Mouse (Mus musculus) layer of hippocampus, adult 2 months (tissue): ENCODE data around the gene Arvcf. TPM values are rescaled to one million over a fixed set of nuclear protein-coding genes. Genes with fewer than 3 reads are reported as not detected.

Experiments
- DNase-seq, 2 experiments: peaks; one replicate each; pipeline ENCODE4 v3.0.0; 2022; ENCODE audit warnings: low spot score in 2 of 2
- H3K27ac ChIP-seq: fragments of 200-600 bp; 2 replicates; pipeline ENCODE4 v1.8.1; 2022
- H3K4me3 ChIP-seq: fragments of 200-600 bp; 2 replicates; pipeline ENCODE4 v1.8.1; 2022; ENCODE audit warnings: mild to moderate bottlenecking
- CTCF ChIP-seq: fragments of 200-600 bp; conservative IDR thresholded peaks from 2 replicates; pipeline ENCODE4 v1.8.1; 2022; ENCODE audit warnings: antibody characterized with exemption, mild to moderate bottlenecking, moderate library complexity
- total RNA-seq, 2 experiments: library from RNA; stranded (reverse); gene quantifications; 2 replicates each; pipeline ENCODE4 v1.2.3; 2021

Arvcf gene
- total RNA-seq, 2 experiments from 2014 or later: 40.4 to 41.4 TPM

- Histone ChIP-seq H3K27ac (no peak overlapping the region), H3K4me3 (no peak overlapping the region)
- DNase-seq: no peak
- no peak for TF ChIP-seq CTCF
These were observed 18.9 kb downstream of the Arvcf start for GRCm38 (mm10) chr16:18366849-18367248.

- H3K4me3 ChIP-seq: no peak overlapping the region
- no peak for TF ChIP-seq CTCF
- H3K27ac ChIP-seq: no peak overlapping the region
- no peak for DNase-seq
These were observed 22.2 kb downstream of the Arvcf start for GRCm38 (mm10) chr16:18370197-18370596.

- no peak for TF ChIP-seq CTCF
- Histone ChIP-seq H3K4me3 (no peak overlapping the region), H3K27ac (no peak overlapping the region)
- no peak for DNase-seq
These were observed 25.6 kb downstream of the Arvcf start for GRCm38 (mm10) chr16:18373632-18374031.

- Histone ChIP-seq H3K27ac (no peak overlapping the region), H3K4me3 (no peak overlapping the region)
- DNase-seq: no peak
- no peak for TF ChIP-seq CTCF
These were observed 28.4 kb downstream of the Arvcf start for GRCm38 (mm10) chr16:18376297-18376954.

DNA sequence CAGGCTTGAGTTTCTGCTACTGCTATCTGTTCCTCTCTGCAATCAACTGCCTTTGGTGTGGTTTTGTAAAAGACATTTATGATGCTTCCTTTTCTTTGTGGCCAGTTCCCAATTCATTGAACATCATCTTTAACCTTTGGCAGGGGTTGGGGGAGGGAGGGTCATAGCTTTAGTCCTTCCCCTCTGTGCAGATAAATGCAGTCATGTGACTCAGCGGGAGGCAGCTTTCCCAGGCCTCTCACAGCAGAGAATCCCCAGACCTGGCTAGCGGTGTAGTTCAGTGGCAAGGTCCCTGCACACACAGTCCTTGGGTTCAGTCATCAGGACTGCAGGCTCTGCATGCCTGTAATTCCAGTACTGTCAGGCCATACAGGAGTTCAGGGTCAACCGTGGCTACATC, 29.2 kb downstream of the Arvcf start:
- no peak for DNase-seq
- H3K27ac ChIP-seq: no peak overlapping the region
- TF ChIP-seq CTCF: no peak

DNA sequence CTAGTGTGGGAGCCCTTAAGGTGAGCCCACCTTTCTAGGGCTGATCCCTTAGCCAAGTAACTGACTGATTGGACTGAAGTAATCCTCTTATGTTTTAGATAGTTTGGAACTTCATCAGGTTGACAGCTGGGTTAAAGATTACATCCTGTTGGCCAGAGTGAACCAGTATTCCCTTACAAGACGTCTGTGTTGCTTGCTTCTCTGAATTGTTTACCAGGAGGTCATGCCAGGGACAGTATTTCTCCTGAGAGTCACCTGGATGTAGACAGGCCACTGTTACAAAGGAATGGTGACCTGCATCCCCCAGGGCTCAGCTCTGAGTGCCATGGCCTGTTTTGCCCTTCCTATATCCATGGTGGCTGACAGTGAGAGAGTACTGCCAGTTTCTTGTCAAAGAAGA, 30.5 kb downstream of the Arvcf start:
- no peak for DNase-seq
- H3K4me3 ChIP-seq: no peak overlapping the region
- no peak for TF ChIP-seq CTCF
- no peak overlapping the region for H3K27ac ChIP-seq

More for the DNA sequence above, 29.2 kb downstream of the Arvcf start:
- no peak overlapping the region for H3K4me3 ChIP-seq

- H3K27ac ChIP-seq: peak overlapping the region; percentile 36; the same call in 1 of the 2 replicates
- H3K4me3 ChIP-seq: no peak overlapping the region
- DNase-seq: no peak
- TF ChIP-seq CTCF: no peak
These were observed 31.5 kb downstream of the Arvcf start for GRCm38 (mm10) chr16:18379338-18380001.

DNA sequence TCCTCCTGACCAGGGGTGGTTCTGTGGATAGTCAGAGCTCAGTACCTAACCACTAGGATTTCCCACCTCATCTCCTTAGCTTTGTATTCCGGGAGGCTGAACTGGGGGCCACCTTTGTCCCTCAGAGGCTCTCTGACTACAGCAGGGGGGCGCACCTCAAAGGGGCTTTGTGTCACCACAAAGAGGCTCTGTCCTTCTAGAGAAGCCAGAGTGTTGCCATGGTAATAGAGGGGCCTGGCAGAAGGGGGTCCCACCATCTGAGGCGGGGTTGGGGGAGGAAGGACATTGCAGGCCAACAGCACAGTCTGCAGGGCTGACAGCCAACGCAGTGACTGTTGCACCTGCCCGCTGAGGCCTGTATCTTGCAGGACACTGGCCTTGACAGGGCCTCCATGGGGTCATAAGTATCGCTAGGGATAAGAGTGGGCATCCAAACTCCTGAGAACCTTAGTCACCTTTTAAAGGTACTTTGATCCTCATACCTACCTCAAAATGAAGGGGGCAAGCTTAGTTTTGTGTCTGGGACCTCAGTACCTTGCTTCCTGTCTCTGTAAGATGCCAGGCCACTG, 32.6 kb downstream of the Arvcf start:
- no peak for DNase-seq
- H3K4me3 ChIP-seq: no peak overlapping the region
- TF ChIP-seq CTCF: no peak
- H3K27ac ChIP-seq: peak overlapping the region; percentile 36; the same call in 1 of the 2 replicates

GRCm38 (mm10) chr16:18381621-18382258, 33.8 kb downstream of the Arvcf start:
- Histone ChIP-seq H3K4me3 (no peak overlapping the region), H3K27ac (peak overlapping the region; percentile 21; the same call in 1 of the 2 replicates)
- no peak for TF ChIP-seq CTCF
- DNase-seq: no peak

- no peak for TF ChIP-seq CTCF
- no peak for DNase-seq
- Histone ChIP-seq H3K27ac (peak overlapping the region; percentile 18; the same call in 1 of the 2 replicates), H3K4me3 (no peak overlapping the region)
These were observed 35.2 kb downstream of the Arvcf start for GRCm38 (mm10) chr16:18383045-18383726.

- Histone ChIP-seq H3K27ac (peak overlapping the region; percentile 18; the same call in 1 of the 2 replicates), H3K4me3 (no peak overlapping the region)
- no peak for TF ChIP-seq CTCF
- DNase-seq: no peak
These were observed 35.8 kb downstream of the Arvcf start for GRCm38 (mm10) chr16:18383756-18384155.

- H3K27ac ChIP-seq: peak overlapping the region; percentile 18; the same call in 1 of the 2 replicates
- no peak for DNase-seq
- H3K4me3 ChIP-seq: no peak overlapping the region
- TF ChIP-seq CTCF: no peak
These were observed 36.2 kb downstream of the Arvcf start for GRCm38 (mm10) chr16:18384211-18384610.
